Mouse (Mus musculus) natural killer cell, adult 2 months (primary cell): Measurements from ENCODE around the gene Wfdc12.
"Not testable (repeated sequence)": the region's sequence is repeated elsewhere in the genome, so short reads cannot be mapped to it uniquely, and the experiment has no call there.

Source experiments
- DNase-seq, 2 experiments: peaks; one replicate each; pipeline ENCODE4 v3.0.0; 2022; ENCODE audit warnings: low spot score in 2 of 2

Gene Wfdc12

GRCm38 (mm10) chr2:164190576-164190975, at the start of gene Wfdc12:
TSS of gene Wfdc12 (minus strand) at chr2:164190608.
- DNase-seq, result no peak

GRCm38 (mm10) chr2:164238366-164238765, 48.0 kb upstream of the Wfdc12 start, which contains the start of gene Svs2:
TSS of gene Svs2 (minus strand) at chr2:164238466.
- DNase-seq, result no peak

GRCm38 (mm10) chr2:164232671-164233070, 42.3 kb upstream of the Wfdc12 start:
- no peak for DNase-seq

- no peak for DNase-seq
These were observed 38.1 kb upstream of the Wfdc12 start for GRCm38 (mm10) chr2:164228361-164229070.

GRCm38 (mm10) chr2:164221522-164221921, 31.1 kb upstream of the Wfdc12 start, which contains the start of gene Wfdc15b:
TSS of gene Wfdc15b (minus strand) at chr2:164221660.
- no peak for DNase-seq

GRCm38 (mm10) chr2:164219295-164219694, 28.9 kb upstream of the Wfdc12 start:
- no peak for DNase-seq

GRCm38 (mm10) chr2:164212711-164213110, 22.3 kb upstream of the Wfdc12 start:
- DNase-seq, result no peak

GRCm38 (mm10) chr2:164210892-164211291, 20.5 kb upstream of the Wfdc12 start:
- no peak for DNase-seq

- no peak for DNase-seq
These were observed 16.3 kb upstream of the Wfdc12 start for GRCm38 (mm10) chr2:164206676-164207075.

- DNase-seq, result not testable (repeated sequence)
These were observed 15.6 kb upstream of the Wfdc12 start for GRCm38 (mm10) chr2:164206011-164206410.

- no peak for DNase-seq
These were observed 9.4 kb upstream of the Wfdc12 start, which contains the start of gene Wfdc15a for GRCm38 (mm10) chr2:164199626-164200327. TSS of gene Wfdc15a (minus strand) at chr2:164200130.

GRCm38 (mm10) chr2:164196700-164196990, 6.2 kb upstream of the Wfdc12 start:
- DNase-seq, result no peak

- DNase-seq, result no peak
These were observed 5.7 kb upstream of the Wfdc12 start for GRCm38 (mm10) chr2:164195971-164196699.

- no peak for DNase-seq
These were observed 4.7 kb upstream of the Wfdc12 start for GRCm38 (mm10) chr2:164194959-164195630.

- DNase-seq, result no peak
These were observed 1.9 kb upstream of the Wfdc12 start for GRCm38 (mm10) chr2:164192279-164192678.

GRCm38 (mm10) chr2:164188722-164189121, 1.7 kb downstream of the Wfdc12 start:
- DNase-seq, result no peak

- DNase-seq, result no peak
These were observed 6.2 kb downstream of the Wfdc12 start for GRCm38 (mm10) chr2:164184145-164184719.

- DNase-seq, result no peak
These were observed 7.1 kb downstream of the Wfdc12 start for GRCm38 (mm10) chr2:164183340-164183739.

- DNase-seq, result no peak
These were observed 7.6 kb downstream of the Wfdc12 start, which contains the start of gene Wfdc5 for GRCm38 (mm10) chr2:164182692-164183255. TSS of gene Wfdc5 (minus strand) at chr2:164182742.

GRCm38 (mm10) chr2:164180770-164181169, 9.6 kb downstream of the Wfdc12 start:
- DNase-seq, result no peak

GRCm38 (mm10) chr2:164180124-164180523, 10.3 kb downstream of the Wfdc12 start:
- peak in 1 of 2 experiments; percentile 37 for DNase-seq
